Mouse (Mus musculus) neural tube, embryonic 15.5 days (tissue): ENCODE results near the gene Nup43. TPM values are rescaled to one million over a fixed set of nuclear protein-coding genes. Genes with fewer than 3 reads are reported as not detected.
"Not testable (repeated sequence)": the region's sequence is repeated elsewhere in the genome, so short reads cannot be mapped to it uniquely, and the experiment has no call there.

Experiments used
- ATAC-seq: fragments of 200-750 bp; cut with Nextera tagmentation; 2 replicates; pipeline ENCODE4 v1.8.0; 2017; ENCODE audit warnings: mild to moderate bottlenecking, moderate TSS enrichment, moderate library complexity; ENCODE audit not compliant: low FRiP score
- H3K27ac ChIP-seq: fragments of 300-500 bp; sonication (generic); replicated peaks from 2 replicates; pipeline ENCODE4 v1.5.1; 2015; ENCODE audit warnings: mild to moderate bottlenecking, inconsistent platforms
- H3K27me3 ChIP-seq: fragments of 300-500 bp; sonication (generic); replicated peaks from 2 replicates; pipeline ENCODE4 v1.6.1; 2015; ENCODE audit warnings: inconsistent platforms
- H3K36me3 ChIP-seq: fragments of 300-500 bp; sonication (generic); 2 replicates; pipeline ENCODE4 v1.6.1; 2015; ENCODE audit warnings: inconsistent platforms
- H3K4me1 ChIP-seq: fragments of 300-500 bp; sonication (generic); 2 replicates; pipeline ENCODE4 v1.6.1; 2015; ENCODE audit warnings: inconsistent platforms
- H3K4me2 ChIP-seq: fragments of 300-500 bp; sonication (generic); 2 replicates; pipeline ENCODE4 v1.6.1; 2015; ENCODE audit warnings: inconsistent platforms, mild to moderate bottlenecking, moderate library complexity
- H3K4me3 ChIP-seq: fragments of 300-500 bp; sonication (generic); replicated peaks from 2 replicates; pipeline ENCODE4 v1.5.1; 2015; ENCODE audit warnings: mild to moderate bottlenecking, inconsistent platforms
- H3K9ac ChIP-seq: fragments of 300-500 bp; sonication (generic); replicated peaks from 2 replicates; pipeline ENCODE4 v1.6.1; 2015; ENCODE audit warnings: mild to moderate bottlenecking, inconsistent platforms
- H3K9me3 ChIP-seq: fragments of 300-500 bp; sonication (generic); replicated peaks from 2 replicates; pipeline ENCODE4 v1.6.1; 2016; ENCODE audit warnings: inconsistent platforms
- WGBS: fragments of 180-500 bp; shearing (Covaris S2); methylation state at CpG from one replicate; pipeline ENCODE4 v1.1.7; 2015; ENCODE audit warnings: mixed read lengths; 5-methylcytosine and 5-hydroxymethylcytosine counted together
- polyA plus RNA-seq: library from polyadenylated mRNA; unstranded; fragments of >200 nt; fragmentation: Nextera tagmentation; extraction: Ambion mirVana; gene quantifications from 2 replicates; pipeline ENCODE4 v1.2.1, GENCODE M21; 2015

The Nup43 gene
- polyA plus RNA-seq = 28.3 and 34.4 TPM in 2 replicates

DNA sequence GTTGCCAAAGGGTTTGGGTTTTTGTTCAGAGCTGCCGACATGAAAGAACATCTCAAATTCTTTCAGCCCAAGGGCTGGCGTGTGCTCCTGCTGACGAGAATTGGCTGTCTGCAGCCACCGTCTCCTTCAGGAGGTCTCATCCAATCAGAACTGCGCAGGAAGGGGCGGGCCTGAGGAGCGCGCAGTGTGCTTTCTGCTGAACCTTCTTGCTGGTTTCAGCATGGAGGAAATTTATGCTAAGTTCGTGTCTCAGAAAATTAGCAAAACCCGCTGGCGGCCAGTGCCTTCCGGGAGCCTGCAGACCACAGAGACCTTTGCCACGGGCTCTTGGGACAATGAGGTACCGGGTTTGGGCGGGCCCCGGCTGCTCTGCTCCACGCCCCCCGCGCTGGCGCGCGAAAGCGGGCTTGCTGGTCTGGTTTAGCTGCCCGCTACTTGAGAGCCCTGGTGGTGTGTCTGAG, at the start of gene Nup43:
TSS of gene Nup43 (plus strand) at position 162 of the 461 bp plus-strand sequence.
- H3K9me3 ChIP-seq = no peaks in the 10 kb centered on the region
- peaks cover 15% of the 10 kb centered on the region for H3K4me1 ChIP-seq
- peak within 1 kb of the TSS; percentile 65 for H3K9ac ChIP-seq
- H3K36me3 ChIP-seq = 0 out of 2 replicates have a peak, but pooled peaks cover 6% of the 10 kb centered on the region
- no peaks in the 10 kb centered on the region for H3K27me3 ChIP-seq
- H3K27ac ChIP-seq = peak within 1 kb of the TSS; percentile 83
- H3K4me3 ChIP-seq = peak within 1 kb of the TSS; percentile 81
- 0% methylated on average over 24 of the region's 24 CpGs for WGBS
- ATAC-seq = peak; percentile 84
- peak within 1 kb of the TSS; percentile 78 for H3K4me2 ChIP-seq

GRCm38 (mm10) chr10:7617556-7617955, 49.7 kb upstream of the Nup43 start:
- not testable (repeated sequence) for H3K4me3 ChIP-seq, H3K9me3 ChIP-seq, H3K27ac ChIP-seq, H3K27me3 ChIP-seq, ATAC-seq, H3K4me1 ChIP-seq, H3K4me2 ChIP-seq, H3K9ac ChIP-seq
- H3K36me3 ChIP-seq = peaks cover 25% of the 10 kb centered on the region
- WGBS = 35% methylated on average over 3 of the region's 3 CpGs

GRCm38 (mm10) chr10:7619821-7620241, 47.5 kb upstream of the Nup43 start:
- Histone ChIP-seq H3K4me3 (no peak overlapping the region), H3K4me1 (no peaks in the 10 kb centered on the region), H3K4me2 (no peak overlapping the region), H3K9me3 (0 out of 2 replicates have a peak, but pooled peaks cover 1% of the 10 kb centered on the region), H3K36me3 (peaks cover 43% of the 10 kb centered on the region), H3K27me3 (no peaks in the 10 kb centered on the region), H3K9ac (no peak overlapping the region), H3K27ac (no peak overlapping the region)
- 86% methylated on average over 5 of the region's 5 CpGs for WGBS
- ATAC-seq = no peak

DNA sequence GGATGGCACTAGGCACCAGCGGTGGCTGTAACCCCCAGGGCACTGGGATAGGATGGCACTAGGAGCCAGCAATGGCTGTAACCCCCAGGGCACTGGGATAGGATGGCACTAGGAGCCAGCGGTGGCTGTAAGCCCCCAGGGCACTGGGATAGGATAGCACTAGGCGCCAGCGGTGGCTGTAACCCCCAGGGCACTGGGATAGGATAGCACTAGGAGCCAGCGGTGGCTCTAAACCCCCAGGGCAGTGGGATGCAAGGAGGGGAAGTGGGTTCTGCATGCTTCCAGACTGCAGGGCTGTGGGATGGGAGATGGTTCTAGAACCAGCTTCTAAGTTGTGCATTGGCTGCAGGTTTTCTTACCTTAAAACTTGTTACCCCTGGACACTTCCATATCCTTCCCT, 46.6 kb upstream of the Nup43 start:
- Histone ChIP-seq H3K9me3 (no peaks in the 10 kb centered on the region), H3K4me1 (no peaks in the 10 kb centered on the region), H3K27me3 (no peaks in the 10 kb centered on the region), H3K4me3 (no peak overlapping the region), H3K9ac (no peak overlapping the region), H3K27ac (no peak overlapping the region), H3K36me3 (peaks cover 42% of the 10 kb centered on the region), H3K4me2 (no peak overlapping the region)
- WGBS = 79% methylated on average over 5 of the region's 5 CpGs
- ATAC-seq = no peak

DNA sequence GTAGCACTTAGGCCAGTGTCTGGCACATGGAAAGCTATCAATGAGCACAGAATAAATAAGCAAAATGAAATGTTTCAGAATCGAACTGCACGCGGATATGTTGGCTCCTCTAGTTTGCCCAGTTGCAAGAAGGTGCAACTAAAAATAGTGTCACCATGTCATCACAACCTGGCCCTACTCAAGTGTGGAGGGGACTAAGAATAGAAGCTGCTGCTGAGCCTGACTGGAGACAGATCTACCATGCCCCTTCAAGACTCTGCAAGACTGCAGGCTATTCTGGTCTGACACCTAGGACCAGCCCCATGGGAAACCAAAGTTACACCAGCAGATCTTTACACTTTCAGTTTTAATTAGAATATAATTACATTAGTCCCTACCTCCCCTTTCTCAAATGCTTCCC, 44.9 kb upstream of the Nup43 start:
- Histone ChIP-seq H3K4me3 (no peak overlapping the region), H3K9me3 (no peaks in the 10 kb centered on the region), H3K9ac (no peak overlapping the region), H3K4me1 (no peaks in the 10 kb centered on the region), H3K27ac (no peak overlapping the region), H3K27me3 (no peaks in the 10 kb centered on the region), H3K4me2 (no peak overlapping the region), H3K36me3 (peaks cover 44% of the 10 kb centered on the region)
- ATAC-seq = no peak
- WGBS = 93% methylated on average over 3 of the region's 3 CpGs

DNA sequence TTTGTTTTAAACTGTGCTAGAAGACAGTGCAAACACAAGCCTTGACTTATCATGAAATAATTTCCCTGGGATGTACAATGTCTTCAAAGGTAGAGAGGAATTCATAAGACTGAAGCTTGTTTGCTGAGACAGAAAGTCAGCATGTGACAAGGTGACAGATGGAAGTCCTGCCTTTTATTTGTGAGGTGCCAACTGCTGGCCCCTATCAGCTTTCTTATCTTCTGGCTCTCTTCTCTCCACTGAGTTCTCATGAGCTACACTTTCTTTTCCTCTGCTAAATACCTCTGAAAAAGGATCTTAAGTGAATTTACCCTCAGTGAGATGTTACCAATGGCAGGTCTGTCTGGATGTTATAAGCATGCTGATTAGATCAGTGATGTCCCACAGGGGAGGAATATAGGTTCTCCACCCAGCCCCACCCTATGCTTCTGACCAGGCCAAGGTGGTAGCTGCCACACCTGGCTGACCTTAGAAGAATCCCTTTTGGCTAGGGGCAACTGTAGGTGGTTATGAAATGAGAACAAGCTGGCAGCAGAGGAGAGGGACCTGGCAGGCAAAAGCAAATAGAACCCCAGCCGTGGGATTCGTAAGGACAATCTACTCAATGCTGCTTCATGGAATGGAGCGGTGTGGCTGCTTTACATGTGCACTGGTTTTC, 43.3 kb upstream of the Nup43 start:
- H3K9ac ChIP-seq = no peak overlapping the region
- WGBS = 95% methylated on average over 3 of the region's 3 CpGs
- no peak for ATAC-seq
- no peak overlapping the region for H3K27ac ChIP-seq
- no peaks in the 10 kb centered on the region for H3K27me3 ChIP-seq
- no peaks in the 10 kb centered on the region for H3K9me3 ChIP-seq
- no peak overlapping the region for H3K4me3 ChIP-seq
- H3K4me2 ChIP-seq = no peak overlapping the region
- peaks cover 53% of the 10 kb centered on the region for H3K36me3 ChIP-seq
- H3K4me1 ChIP-seq = no peaks in the 10 kb centered on the region

- 94% methylated on average over 4 of the region's 4 CpGs for WGBS
- no peak for ATAC-seq
- no peak overlapping the region for H3K9ac ChIP-seq
- H3K4me2 ChIP-seq = no peak overlapping the region
- H3K4me1 ChIP-seq = no peaks in the 10 kb centered on the region
- H3K27me3 ChIP-seq = no peaks in the 10 kb centered on the region
- no peak overlapping the region for H3K27ac ChIP-seq
- H3K36me3 ChIP-seq = peaks cover 53% of the 10 kb centered on the region
- no peak overlapping the region for H3K4me3 ChIP-seq
- no peaks in the 10 kb centered on the region for H3K9me3 ChIP-seq
These were observed 38.2 kb upstream of the Nup43 start for GRCm38 (mm10) chr10:7629092-7629491.

DNA sequence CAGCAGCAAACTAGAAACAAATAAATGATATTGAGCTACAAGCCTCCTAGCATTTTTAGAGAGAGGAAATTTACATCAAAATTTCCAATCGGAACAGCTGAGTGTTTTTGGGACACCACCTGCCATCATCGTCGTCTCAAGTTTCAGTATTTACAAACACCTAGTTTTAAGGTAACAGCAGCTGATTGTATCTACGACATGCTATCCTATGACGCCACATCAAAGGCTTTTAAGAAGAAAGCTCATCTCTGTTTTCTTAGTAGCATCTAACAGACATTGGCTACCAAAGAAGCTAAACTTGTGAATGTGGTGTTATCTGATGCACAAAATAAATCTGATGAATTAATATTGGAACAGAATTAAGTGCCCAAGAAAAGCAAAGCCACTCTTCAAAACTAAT, 37.0 kb upstream of the Nup43 start:
- no peak overlapping the region for H3K4me2 ChIP-seq
- H3K27me3 ChIP-seq = no peaks in the 10 kb centered on the region
- peaks cover 45% of the 10 kb centered on the region for H3K36me3 ChIP-seq
- H3K4me3 ChIP-seq = no peak overlapping the region
- no peak for ATAC-seq
- WGBS = 94% methylated on average over 5 of the region's 5 CpGs
- H3K27ac ChIP-seq = no peak overlapping the region
- no peaks in the 10 kb centered on the region for H3K9me3 ChIP-seq
- no peaks in the 10 kb centered on the region for H3K4me1 ChIP-seq
- no peak overlapping the region for H3K9ac ChIP-seq

GRCm38 (mm10) chr10:7630951-7631720, 36.2 kb upstream of the Nup43 start:
- H3K4me3 ChIP-seq = no peak overlapping the region
- no peak overlapping the region for H3K27ac ChIP-seq
- H3K36me3 ChIP-seq = peaks cover 45% of the 10 kb centered on the region
- H3K9ac ChIP-seq = no peak overlapping the region
- H3K27me3 ChIP-seq = no peaks in the 10 kb centered on the region
- H3K4me1 ChIP-seq = no peaks in the 10 kb centered on the region
- no peaks in the 10 kb centered on the region for H3K9me3 ChIP-seq
- no peak for ATAC-seq
- no peak overlapping the region for H3K4me2 ChIP-seq
- WGBS = 77% methylated on average over 16 of the region's 16 CpGs

DNA sequence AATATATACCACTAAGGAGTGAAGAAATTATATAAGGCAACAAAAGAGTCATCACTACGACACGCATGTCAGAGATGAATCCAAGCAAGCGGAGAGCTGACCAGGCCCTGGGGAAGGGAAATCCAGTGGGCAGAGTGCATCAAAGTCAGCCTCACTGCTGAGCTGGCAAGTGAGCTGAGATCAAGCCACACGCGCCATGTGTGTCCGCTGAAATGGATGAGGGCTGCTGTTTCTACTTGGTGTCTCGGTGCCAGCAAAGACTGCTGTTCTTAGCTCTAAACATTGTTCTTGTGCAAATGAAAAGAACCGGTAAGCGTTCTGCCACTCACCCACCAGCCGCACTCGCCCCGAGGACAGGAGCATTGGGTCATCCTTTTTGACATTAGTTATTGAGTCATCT, 26.9 kb upstream of the Nup43 start:
- WGBS = 96% methylated on average over 12 of the region's 12 CpGs
- Histone ChIP-seq H3K4me3 (no peak overlapping the region), H3K27ac (no peak overlapping the region), H3K4me1 (no peaks in the 10 kb centered on the region), H3K27me3 (no peaks in the 10 kb centered on the region), H3K36me3 (peaks cover 61% of the 10 kb centered on the region), H3K4me2 (no peak overlapping the region), H3K9ac (no peak overlapping the region), H3K9me3 (no peaks in the 10 kb centered on the region)
- ATAC-seq = no peak

GRCm38 (mm10) chr10:7645911-7646310, 21.4 kb upstream of the Nup43 start:
- Histone ChIP-seq H3K9ac (no peak overlapping the region), H3K36me3 (peaks cover 53% of the 10 kb centered on the region), H3K27me3 (no peaks in the 10 kb centered on the region), H3K9me3 (no peaks in the 10 kb centered on the region), H3K27ac (no peak overlapping the region), H3K4me1 (no peaks in the 10 kb centered on the region), H3K4me3 (no peak overlapping the region), H3K4me2 (no peak overlapping the region)
- no peak for ATAC-seq
- WGBS = 92% methylated on average over 2 of the region's 2 CpGs

DNA sequence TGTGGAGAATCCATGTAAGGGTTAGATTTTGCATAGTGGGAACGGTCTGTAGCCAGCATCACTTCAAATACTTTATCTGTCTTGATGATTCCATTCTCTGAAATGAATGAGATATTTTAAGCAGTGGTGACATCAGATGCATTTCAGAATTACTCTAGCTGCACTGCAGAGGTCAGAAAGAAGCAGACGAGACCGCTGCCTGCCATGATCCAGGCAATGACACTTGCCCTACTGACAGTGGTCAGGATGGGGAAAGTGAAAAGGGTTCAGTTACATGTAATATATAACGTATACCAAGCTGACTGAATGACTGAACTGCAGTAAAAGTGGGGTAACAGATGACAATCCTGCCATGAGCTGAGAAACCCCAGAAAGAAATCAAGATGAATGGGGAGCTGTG, 18.2 kb upstream of the Nup43 start:
- Histone ChIP-seq H3K4me1 (no peaks in the 10 kb centered on the region), H3K9ac (no peak overlapping the region), H3K9me3 (no peaks in the 10 kb centered on the region), H3K27ac (no peak overlapping the region), H3K4me2 (no peak overlapping the region), H3K36me3 (peaks cover 32% of the 10 kb centered on the region), H3K4me3 (no peak overlapping the region), H3K27me3 (no peaks in the 10 kb centered on the region)
- 84% methylated on average over 4 of the region's 4 CpGs for WGBS
- ATAC-seq = no peak
